Mouse (Mus musculus) bone marrow macrophage, adult 2 months (primary cell): ENCODE results near the gene Sox5. TPM values are rescaled to one million over a fixed set of nuclear protein-coding genes. Genes with fewer than 3 reads are reported as not detected.

ENCODE experiments used
- H3K27ac ChIP-seq: 2 replicates; pipeline ENCODE4 v1.5.1; 2012; ENCODE audit warnings: low read depth, low read length; ENCODE audit not compliant: insufficient read depth
- H3K4me1 ChIP-seq: 2 replicates; pipeline ENCODE4 v1.6.1; 2012; ENCODE audit warnings: low read length; ENCODE audit not compliant: control insufficient read depth, insufficient read depth
- H3K4me3 ChIP-seq: 2 replicates; pipeline ENCODE4 v1.5.1; 2012; ENCODE audit warnings: mild to moderate bottlenecking, low read length, moderate library complexity; ENCODE audit not compliant: insufficient read depth
- CTCF ChIP-seq: IDR thresholded peaks from 2 replicates; pipeline ENCODE4 v1.5.1; 2012; ENCODE audit warnings: low read depth, mild to moderate bottlenecking, low read length, moderate library complexity
- POLR2A ChIP-seq: IDR thresholded peaks from 2 replicates; pipeline ENCODE4 v1.6.1; 2012; ENCODE audit warnings: mild to moderate bottlenecking, low read depth, low read length, borderline replicate concordance
- polyA plus RNA-seq: library from polyadenylated mRNA; stranded (reverse); fragments of >200 nt; gene quantifications from 2 replicates; pipeline ENCODE4 v1.2.4, GENCODE M21; 2012; ENCODE audit not compliant: missing spikeins, insufficient read depth, insufficient read length

Gene Sox5
- polyA plus RNA-seq, 1 experiment: 0.58 TPM

GRCm38 (mm10) chr6:144311754-144312153 lies 470.0 kb downstream of the Sox5 start:
- no peaks in the 10 kb centered on the region for H3K4me1 ChIP-seq
- no peak overlapping the region for H3K4me3 ChIP-seq
- TF ChIP-seq POLR2A (no peak), CTCF (no peak)
- H3K27ac ChIP-seq: no peak overlapping the region

GRCm38 (mm10) chr6:144309171-144309570 lies 472.6 kb downstream of the Sox5 start:
- no peaks in the 10 kb centered on the region for H3K4me1 ChIP-seq
- H3K27ac ChIP-seq: no peak overlapping the region
- no peak for TF ChIP-seq POLR2A
- TF ChIP-seq CTCF: no peak
- no peak overlapping the region for H3K4me3 ChIP-seq

- TF ChIP-seq POLR2A (no peak), CTCF (no peak)
- H3K27ac ChIP-seq: no peak overlapping the region
- no peak overlapping the region for H3K4me3 ChIP-seq
- H3K4me1 ChIP-seq: no peaks in the 10 kb centered on the region
These were observed 474.1 kb downstream of the Sox5 start for GRCm38 (mm10) chr6:144307551-144308149.

GRCm38 (mm10) chr6:144302823-144303222 lies 479.0 kb downstream of the Sox5 start:
- Histone ChIP-seq H3K4me3 (no peak overlapping the region), H3K27ac (no peak overlapping the region), H3K4me1 (no peaks in the 10 kb centered on the region)
- TF ChIP-seq POLR2A (no peak), CTCF (no peak)

- Histone ChIP-seq H3K4me1 (no peaks in the 10 kb centered on the region), H3K27ac (no peak overlapping the region), H3K4me3 (no peak overlapping the region)
- TF ChIP-seq POLR2A (no peak), CTCF (no peak)
These were observed 480.7 kb downstream of the Sox5 start for GRCm38 (mm10) chr6:144301082-144301481.

GRCm38 (mm10) chr6:144299503-144299858 lies 482.3 kb downstream of the Sox5 start:
- TF ChIP-seq CTCF (no peak), POLR2A (no peak)
- Histone ChIP-seq H3K27ac (no peak overlapping the region), H3K4me3 (no peak overlapping the region), H3K4me1 (no peaks in the 10 kb centered on the region)

- TF ChIP-seq CTCF: no peak
- TF ChIP-seq POLR2A: no peak
- no peaks in the 10 kb centered on the region for H3K4me1 ChIP-seq
- H3K4me3 ChIP-seq: no peak overlapping the region
- no peak overlapping the region for H3K27ac ChIP-seq
These were observed 482.9 kb downstream of the Sox5 start for GRCm38 (mm10) chr6:144298641-144299502.

- Histone ChIP-seq H3K4me1 (no peaks in the 10 kb centered on the region), H3K27ac (no peak overlapping the region), H3K4me3 (no peak overlapping the region)
- TF ChIP-seq CTCF (no peak), POLR2A (no peak)
These were observed 483.9 kb downstream of the Sox5 start for GRCm38 (mm10) chr6:144297846-144298245.

- no peak for TF ChIP-seq CTCF
- no peak overlapping the region for H3K27ac ChIP-seq
- no peak overlapping the region for H3K4me3 ChIP-seq
- H3K4me1 ChIP-seq: no peaks in the 10 kb centered on the region
These were observed 484.6 kb downstream of the Sox5 start for GRCm38 (mm10) chr6:144297131-144297530.

- H3K4me3 ChIP-seq: no peak overlapping the region
These were observed 490.3 kb downstream of the Sox5 start for GRCm38 (mm10) chr6:144291526-144291925.

GRCm38 (mm10) chr6:144286122-144286521 lies 495.7 kb downstream of the Sox5 start:
- H3K27ac ChIP-seq: no peak overlapping the region
- H3K4me3 ChIP-seq: no peak overlapping the region
- H3K4me1 ChIP-seq: no peaks in the 10 kb centered on the region
- TF ChIP-seq CTCF: no peak
- TF ChIP-seq POLR2A: no peak

More at GRCm38 (mm10) chr6:144291526-144291925, 490.3 kb downstream of the Sox5 start:
- TF ChIP-seq CTCF (no peak), POLR2A (no peak)
- Histone ChIP-seq H3K4me1 (no peaks in the 10 kb centered on the region), H3K27ac (no peak overlapping the region)
